Mouse (Mus musculus): Measurements from ENCODE around the gene Qpctl.

DNA sequence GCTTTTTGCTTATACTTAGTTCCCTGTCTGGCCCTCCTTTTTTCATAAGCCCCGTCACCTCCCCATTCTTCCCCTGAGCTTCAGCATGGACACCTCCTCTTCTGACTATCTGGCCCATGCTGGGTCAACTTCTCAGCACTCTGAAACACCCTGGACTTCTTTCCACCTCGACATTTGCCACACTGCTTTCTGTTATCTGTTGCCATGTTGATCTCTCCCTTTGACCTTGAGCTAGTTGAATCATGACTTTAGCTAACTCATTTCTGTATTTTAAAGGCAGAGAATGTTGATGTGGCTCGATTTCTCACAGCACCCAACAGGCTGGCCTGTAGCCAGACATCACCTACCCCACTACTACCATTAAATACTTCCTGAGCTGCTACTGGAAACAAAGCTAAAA, 41.7 kb downstream of the Qpctl start:
- TF ChIP-seq CTCF (IDR thresholded peaks at IDR 0.05; ENCODE audit: borderline replicate concordance, extremely low read depth, insufficient read depth, insufficient read length), result no peak
- no peak for TF ChIP-seq POLR2A (IDR thresholded peaks at IDR 0.05; ENCODE audit: borderline replicate concordance, extremely low read depth, insufficient read depth, insufficient read length, poor library complexity, severe bottlenecking)

All from brain, embryonic 14.5 days (tissue).